Mouse (Mus musculus): ENCODE data around the gene Syn3.

DNA sequence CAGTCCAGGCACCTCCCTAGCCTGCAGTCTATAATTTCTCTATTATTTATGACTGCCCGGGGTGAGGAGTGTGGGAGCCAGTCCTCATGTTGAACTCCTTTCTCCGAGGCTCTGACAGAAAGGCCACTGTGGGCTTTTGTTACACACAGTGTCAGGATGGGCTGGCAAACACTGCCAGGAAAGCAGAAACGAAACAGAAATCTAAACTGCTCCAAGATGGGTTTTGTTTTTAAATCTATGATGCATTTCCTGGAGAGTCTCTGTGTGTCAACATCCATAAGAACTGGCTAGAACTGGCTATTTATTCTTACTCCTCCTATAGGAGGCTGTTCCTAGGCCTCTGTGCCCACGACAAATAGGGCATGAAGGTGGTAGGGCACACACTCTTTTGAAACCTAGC lies 374.6 kb downstream of the Syn3 start:
- TF ChIP-seq POLR2A (IDR thresholded peaks at IDR 0.05; ENCODE audit: low read depth, low read length) (no peak), CTCF (IDR thresholded peaks at IDR 0.05; ENCODE audit: extremely low read depth, insufficient read length, insufficient replicate concordance, low read depth, low read length) (no peak)

Measured in small intestine, adult 2 months (tissue).